Mouse (Mus musculus) bone marrow macrophage, adult 2 months (primary cell): Measurements from ENCODE around the gene Fnd3c2.

Experiments
- CTCF ChIP-seq: IDR thresholded peaks from 2 replicates; pipeline ENCODE4 v1.5.1; 2012; ENCODE audit warnings: low read depth, mild to moderate bottlenecking, low read length, moderate library complexity
- POLR2A ChIP-seq: IDR thresholded peaks from 2 replicates; pipeline ENCODE4 v1.6.1; 2012; ENCODE audit warnings: mild to moderate bottlenecking, low read depth, low read length, borderline replicate concordance

GRCm38 (mm10) chrX:106197308-106197707, 57.9 kb downstream of the Fnd3c2 start:
- TF ChIP-seq POLR2A (no peak), CTCF (no peak)
